Mouse (Mus musculus): Measurements from ENCODE around the gene Lrig1.

The Lrig1 gene

GRCm38 (mm10) chr6:94698509-94699172, 1.3 kb downstream of the Lrig1 start:
- in situ Hi-C loops (cut with MseI, MboI): no loop called here

GRCm38 (mm10) chr6:94697423-94697822, 2.5 kb downstream of the Lrig1 start:
- in situ Hi-C loops (cut with MseI, MboI): no loop called here

GRCm38 (mm10) chr6:94696182-94697080, 3.5 kb downstream of the Lrig1 start:
- in situ Hi-C loops (cut with MseI, MboI): no loop called here

- in situ Hi-C loops (cut with MseI, MboI): no loop called here
Observed at GRCm38 (mm10) chr6:94695121-94695930, 4.6 kb downstream of the Lrig1 start.

GRCm38 (mm10) chr6:94694481-94694880, 5.5 kb downstream of the Lrig1 start:
- in situ Hi-C loops (cut with MseI, MboI): no loop called here

- in situ Hi-C loops (cut with MseI, MboI): no loop called here
Observed at GRCm38 (mm10) chr6:94693091-94693490, 6.9 kb downstream of the Lrig1 start.

GRCm38 (mm10) chr6:94692003-94692402, 8.0 kb downstream of the Lrig1 start:
- in situ Hi-C loops (cut with MseI, MboI): no loop called here

GRCm38 (mm10) chr6:94690247-94690646, 9.7 kb downstream of the Lrig1 start:
- in situ Hi-C loops (cut with MseI, MboI): no loop called here

- in situ Hi-C loops (cut with MseI, MboI): no loop called here
Observed at GRCm38 (mm10) chr6:94688722-94689121, 11.2 kb downstream of the Lrig1 start.

- in situ Hi-C loops (cut with MseI, MboI): no loop called here
Observed at GRCm38 (mm10) chr6:94686048-94686447, 13.9 kb downstream of the Lrig1 start.

- in situ Hi-C loops (cut with MseI, MboI): no loop called here
Observed at GRCm38 (mm10) chr6:94685611-94686010, 14.3 kb downstream of the Lrig1 start.

- in situ Hi-C loops (cut with MseI, MboI): no loop called here
Observed at GRCm38 (mm10) chr6:94684844-94685557, 15.0 kb downstream of the Lrig1 start.

- in situ Hi-C loops (cut with MseI, MboI): no loop called here
Observed at GRCm38 (mm10) chr6:94683701-94684100, 16.3 kb downstream of the Lrig1 start.

GRCm38 (mm10) chr6:94682270-94682618, 17.7 kb downstream of the Lrig1 start:
- in situ Hi-C loops (cut with MseI, MboI): no loop called here

GRCm38 (mm10) chr6:94681446-94682269, 18.3 kb downstream of the Lrig1 start:
- in situ Hi-C loops (cut with MseI, MboI): no loop called here

- in situ Hi-C loops (cut with MseI, MboI): no loop called here
Observed at GRCm38 (mm10) chr6:94680760-94681445, 19.1 kb downstream of the Lrig1 start.

- in situ Hi-C loops (cut with MseI, MboI): no loop called here
Observed at GRCm38 (mm10) chr6:94679249-94679648, 20.7 kb downstream of the Lrig1 start.

- in situ Hi-C loops (cut with MseI, MboI): no loop called here
Observed at GRCm38 (mm10) chr6:94678377-94679164, 21.4 kb downstream of the Lrig1 start.

GRCm38 (mm10) chr6:94677448-94677847, 22.5 kb downstream of the Lrig1 start:
- in situ Hi-C loops (cut with MseI, MboI): no loop called here
